Mouse (Mus musculus) lung, postnatal 0 days (tissue): ENCODE results near the gene Ttc23l. TPM values are rescaled to one million over a fixed set of nuclear protein-coding genes. Genes with fewer than 3 reads are reported as not detected.
A peak's percentile ranks its signal among the peaks of the same experiment; 100 is the strongest.

ENCODE experiments used
- ATAC-seq: fragments of 200-750 bp; cut with Nextera tagmentation; 2 replicates; pipeline ENCODE4 v1.8.0; 2017; ENCODE audit warnings: moderate library complexity
- DNase-seq: peaks from one replicate; pipeline ENCODE4 v3.0.0-alpha.2; 2016; ENCODE audit warnings: low spot score
- H3K27ac ChIP-seq: fragments of 300-500 bp; sonication (generic); 2 replicates; pipeline ENCODE4 v1.5.1; 2014; ENCODE audit warnings: antibody characterized with exemption, mild to moderate bottlenecking, low read length, mixed read lengths
- H3K27me3 ChIP-seq: fragments of 300-500 bp; sonication (generic); replicated peaks from 2 replicates; pipeline ENCODE4 v1.6.1; 2014; ENCODE audit warnings: low read length, mixed read lengths; ENCODE audit not compliant: insufficient read depth
- H3K36me3 ChIP-seq: fragments of 300-500 bp; sonication (generic); 2 replicates; pipeline ENCODE4 v1.6.1; 2014; ENCODE audit warnings: low read length, mixed read lengths; ENCODE audit not compliant: insufficient read depth
- H3K4me1 ChIP-seq: fragments of 300-500 bp; sonication (generic); 2 replicates; pipeline ENCODE4 v1.6.1; 2014; ENCODE audit warnings: antibody characterized with exemption, low read depth, low read length, mixed read lengths; ENCODE audit not compliant: insufficient read depth
- H3K4me2 ChIP-seq: fragments of 300-500 bp; sonication (generic); replicated peaks from 2 replicates; pipeline ENCODE4 v1.6.1; 2014; ENCODE audit warnings: low read depth, mild to moderate bottlenecking, low read length, moderate library complexity, mixed read lengths
- H3K4me3 ChIP-seq: fragments of 300-500 bp; sonication (generic); 2 replicates; pipeline ENCODE4 v1.5.1; 2014; ENCODE audit warnings: low read depth, low read length
- H3K9ac ChIP-seq: fragments of 300-500 bp; sonication (generic); replicated peaks from 2 replicates; pipeline ENCODE4 v1.6.1; 2014; ENCODE audit warnings: low read depth, mild to moderate bottlenecking
- H3K9me3 ChIP-seq: fragments of 300-500 bp; sonication (generic); 2 replicates; pipeline ENCODE4 v1.6.1; 2016; ENCODE audit warnings: low read length, mixed read lengths
- CTCF ChIP-seq: IDR thresholded peaks from 2 replicates; pipeline ENCODE4 v1.5.1; 2016; ENCODE audit warnings: antibody characterized with exemption, mild to moderate bottlenecking
- EP300 ChIP-seq: IDR thresholded peaks from 2 replicates; pipeline ENCODE4 v1.6.1; 2016; ENCODE audit warnings: antibody characterized with exemption, mild to moderate bottlenecking, control low read depth
- WGBS: fragments of 180-500 bp; shearing (Covaris S2); extraction: QIAGEN DNeasy Blood & Tissue Kit; methylation state at CpG from one replicate; pipeline ENCODE4 v1.1.7; 2014; 5-methylcytosine and 5-hydroxymethylcytosine counted together
- polyA plus RNA-seq: library from polyadenylated mRNA; unstranded; fragments of >200 nt; fragmentation: Nextera tagmentation; extraction: Ambion mirVana; gene quantifications from 2 replicates; pipeline ENCODE4 v1.2.1, GENCODE M21; 2015

The Ttc23l gene
- polyA plus RNA-seq, 1 experiment from 2014 or later = not detected

- Histone ChIP-seq H3K27me3 (no peaks in the 10 kb centered on the region), H3K4me1 (peaks cover 3% of the 10 kb centered on the region; the same call in 1 of the 2 replicates), H3K27ac (peak overlapping the region; percentile 84), H3K9me3 (no peaks in the 10 kb centered on the region), H3K4me2 (peak overlapping the region; percentile 84), H3K36me3 (no peaks in the 10 kb centered on the region), H3K4me3 (peak overlapping the region; percentile 70), H3K9ac (peak overlapping the region; percentile 70)
- DNase-seq (peak; percentile 24), ATAC-seq (no peak)
- no peak for TF ChIP-seq EP300
- TF ChIP-seq CTCF = no peak
- WGBS = under 1% methylated on average over 31 of the region's 40 CpGs
These were observed 88.8 kb downstream of the Ttc23l start for GRCm38 (mm10) chr15:10469641-10470150.

- no peak overlapping the region; the same call in 1 of the 2 replicates for H3K4me2 ChIP-seq
- H3K9ac ChIP-seq = no peak overlapping the region
- no peaks in the 10 kb centered on the region for H3K9me3 ChIP-seq
- TF ChIP-seq CTCF (no peak), EP300 (no peak)
- 69% methylated on average over 3 of the region's 3 CpGs for WGBS
- ATAC-seq (no peak), DNase-seq (no peak)
- H3K36me3 ChIP-seq = no peaks in the 10 kb centered on the region
- no peaks in the 10 kb centered on the region for H3K27me3 ChIP-seq
- peaks cover 3% of the 10 kb centered on the region for H3K4me1 ChIP-seq
- no peak overlapping the region for H3K27ac ChIP-seq
- no peak overlapping the region for H3K4me3 ChIP-seq
These were observed 89.7 kb downstream of the Ttc23l start for GRCm38 (mm10) chr15:10468761-10469160.

GRCm38 (mm10) chr15:10464678-10465077, 93.8 kb downstream of the Ttc23l start:
- DNase-seq = no peak
- Histone ChIP-seq H3K9ac (no peak overlapping the region), H3K4me3 (no peak overlapping the region), H3K36me3 (peaks cover 12% of the 10 kb centered on the region; the same call in 1 of the 2 replicates), H3K9me3 (no peaks in the 10 kb centered on the region), H3K4me2 (no peak overlapping the region), H3K4me1 (peaks cover 3% of the 10 kb centered on the region), H3K27ac (no peak overlapping the region), H3K27me3 (no peaks in the 10 kb centered on the region)
- 92% methylated on average over 3 of the region's 3 CpGs for WGBS
- no peak for ATAC-seq
- TF ChIP-seq EP300 = no peak
- TF ChIP-seq CTCF = no peak

GRCm38 (mm10) chr15:10463555-10463954, 94.9 kb downstream of the Ttc23l start:
- no peak overlapping the region for H3K4me2 ChIP-seq
- DNase-seq (no peak), ATAC-seq (no peak)
- no peaks in the 10 kb centered on the region for H3K9me3 ChIP-seq
- WGBS = 64% methylated on average over 5 of the region's 5 CpGs
- H3K27ac ChIP-seq = no peak overlapping the region
- no peaks in the 10 kb centered on the region for H3K27me3 ChIP-seq
- no peaks in the 10 kb centered on the region; the same call in 1 of the 2 replicates for H3K4me1 ChIP-seq
- TF ChIP-seq CTCF (no peak), EP300 (no peak)
- no peak overlapping the region for H3K9ac ChIP-seq
- H3K36me3 ChIP-seq = peaks cover 15% of the 10 kb centered on the region; the same call in 1 of the 2 replicates
- no peak overlapping the region for H3K4me3 ChIP-seq

- Histone ChIP-seq H3K27ac (no peak overlapping the region), H3K9me3 (no peaks in the 10 kb centered on the region), H3K27me3 (no peaks in the 10 kb centered on the region), H3K4me1 (no peaks in the 10 kb centered on the region; the same call in 1 of the 2 replicates), H3K4me2 (no peak overlapping the region), H3K4me3 (no peak overlapping the region), H3K36me3 (peaks cover 15% of the 10 kb centered on the region; the same call in 1 of the 2 replicates), H3K9ac (no peak overlapping the region)
- WGBS = 62% methylated on average over 12 of the region's 12 CpGs
- DNase-seq (no peak), ATAC-seq (no peak)
- TF ChIP-seq CTCF (no peak), EP300 (no peak)
These were observed 97.5 kb downstream of the Ttc23l start for GRCm38 (mm10) chr15:10460986-10461385.

Other genes with a start within 250 kb of the Ttc23l start
- not detected in 2 replicates for gene Gm21973, start 233.3 kb downstream of the Ttc23l start, polyA plus RNA-seq
- gene Agxt2, start 200.1 kb downstream of the Ttc23l start, polyA plus RNA-seq = not detected in 2 replicates
- gene Dnajc21, start 88.2 kb downstream of the Ttc23l start, polyA plus RNA-seq = 10.0 and 11.8 TPM in 2 replicates
- gene Brix1, start 72.7 kb downstream of the Ttc23l start, polyA plus RNA-seq = 52.3 and 64.6 TPM in 2 replicates
- gene Rad1, start 72.7 kb downstream of the Ttc23l start, polyA plus RNA-seq = 16.1 and 16.8 TPM in 2 replicates
- gene Rai14, start 156.0 kb upstream of the Ttc23l start, polyA plus RNA-seq = 56.0 and 63.0 TPM in 2 replicates